Mouse (Mus musculus) lung, postnatal 0 days (tissue): ENCODE measurements at regions not wholly inside any gene's neighbourhood (a gene's known extent, or its start where the extent isn't known, plus 50 kb on each side); places are given as distances from the start of the nearest gene placed in this dataset.

Experiments used
- ATAC-seq: fragments of 200-750 bp; cut with Nextera tagmentation; 2 replicates; pipeline ENCODE4 v1.8.0; 2017; ENCODE audit warnings: moderate library complexity
- DNase-seq: peaks from one replicate; pipeline ENCODE4 v3.0.0-alpha.2; 2016; ENCODE audit warnings: low spot score
- H3K27ac ChIP-seq: fragments of 300-500 bp; sonication (generic); 2 replicates; pipeline ENCODE4 v1.5.1; 2014; ENCODE audit warnings: antibody characterized with exemption, mild to moderate bottlenecking, low read length, mixed read lengths
- H3K27me3 ChIP-seq: fragments of 300-500 bp; sonication (generic); replicated peaks from 2 replicates; pipeline ENCODE4 v1.6.1; 2014; ENCODE audit warnings: low read length, mixed read lengths; ENCODE audit not compliant: insufficient read depth
- H3K36me3 ChIP-seq: fragments of 300-500 bp; sonication (generic); 2 replicates; pipeline ENCODE4 v1.6.1; 2014; ENCODE audit warnings: low read length, mixed read lengths; ENCODE audit not compliant: insufficient read depth
- H3K4me1 ChIP-seq: fragments of 300-500 bp; sonication (generic); 2 replicates; pipeline ENCODE4 v1.6.1; 2014; ENCODE audit warnings: antibody characterized with exemption, low read depth, low read length, mixed read lengths; ENCODE audit not compliant: insufficient read depth
- H3K4me2 ChIP-seq: fragments of 300-500 bp; sonication (generic); replicated peaks from 2 replicates; pipeline ENCODE4 v1.6.1; 2014; ENCODE audit warnings: low read depth, mild to moderate bottlenecking, low read length, moderate library complexity, mixed read lengths
- H3K4me3 ChIP-seq: fragments of 300-500 bp; sonication (generic); 2 replicates; pipeline ENCODE4 v1.5.1; 2014; ENCODE audit warnings: low read depth, low read length
- H3K9ac ChIP-seq: fragments of 300-500 bp; sonication (generic); replicated peaks from 2 replicates; pipeline ENCODE4 v1.6.1; 2014; ENCODE audit warnings: low read depth, mild to moderate bottlenecking
- H3K9me3 ChIP-seq: fragments of 300-500 bp; sonication (generic); 2 replicates; pipeline ENCODE4 v1.6.1; 2016; ENCODE audit warnings: low read length, mixed read lengths
- CTCF ChIP-seq: IDR thresholded peaks from 2 replicates; pipeline ENCODE4 v1.5.1; 2016; ENCODE audit warnings: antibody characterized with exemption, mild to moderate bottlenecking
- EP300 ChIP-seq: IDR thresholded peaks from 2 replicates; pipeline ENCODE4 v1.6.1; 2016; ENCODE audit warnings: antibody characterized with exemption, mild to moderate bottlenecking, control low read depth
- WGBS: fragments of 180-500 bp; shearing (Covaris S2); extraction: QIAGEN DNeasy Blood & Tissue Kit; methylation state at CpG from one replicate; pipeline ENCODE4 v1.1.7; 2014; 5-methylcytosine and 5-hydroxymethylcytosine counted together

DNA sequence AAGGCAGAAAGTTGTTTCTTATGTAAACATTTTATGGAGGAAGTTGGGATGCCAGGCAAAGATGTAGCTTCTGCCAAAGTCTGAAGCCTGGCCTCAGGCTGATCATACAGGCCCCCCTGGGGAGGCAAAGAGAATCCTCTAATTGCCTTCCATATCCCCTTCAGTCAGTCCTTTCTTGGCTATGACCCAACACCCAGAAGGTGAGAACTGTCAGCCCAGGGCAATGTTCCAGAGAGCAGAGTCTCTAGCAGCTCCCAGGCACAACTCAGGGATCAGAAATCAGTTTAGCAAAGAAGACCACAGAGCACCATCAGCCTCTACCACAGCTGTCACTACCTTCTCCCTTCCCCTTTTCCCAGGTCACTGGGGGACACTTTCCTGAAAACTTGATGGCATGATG, 410.9 kb upstream of the Vstm2b start:
- Histone ChIP-seq H3K4me2 (no peak overlapping the region), H3K36me3 (no peaks in the 10 kb centered on the region), H3K27ac (no peak overlapping the region), H3K4me1 (no peaks in the 10 kb centered on the region), H3K4me3 (no peak overlapping the region), H3K27me3 (no peaks in the 10 kb centered on the region), H3K9me3 (no peaks in the 10 kb centered on the region), H3K9ac (no peak overlapping the region)
- no peak for ATAC-seq
- TF ChIP-seq CTCF (no peak), EP300 (no peak)
- DNase-seq: no peak

- no peak for DNase-seq
- Histone ChIP-seq H3K9me3 (no peaks in the 10 kb centered on the region), H3K4me1 (no peaks in the 10 kb centered on the region), H3K27ac (no peak overlapping the region), H3K27me3 (no peaks in the 10 kb centered on the region), H3K4me2 (no peak overlapping the region), H3K9ac (no peak overlapping the region), H3K4me3 (no peak overlapping the region), H3K36me3 (no peaks in the 10 kb centered on the region)
- ATAC-seq: no peak
- WGBS: 66% methylated on average over 7 of the region's 7 CpGs
- TF ChIP-seq CTCF (no peak), EP300 (no peak)
Measured at GRCm38 (mm10) chr7:40522703-40523267, 375.3 kb upstream of the Vstm2b start.

DNA sequence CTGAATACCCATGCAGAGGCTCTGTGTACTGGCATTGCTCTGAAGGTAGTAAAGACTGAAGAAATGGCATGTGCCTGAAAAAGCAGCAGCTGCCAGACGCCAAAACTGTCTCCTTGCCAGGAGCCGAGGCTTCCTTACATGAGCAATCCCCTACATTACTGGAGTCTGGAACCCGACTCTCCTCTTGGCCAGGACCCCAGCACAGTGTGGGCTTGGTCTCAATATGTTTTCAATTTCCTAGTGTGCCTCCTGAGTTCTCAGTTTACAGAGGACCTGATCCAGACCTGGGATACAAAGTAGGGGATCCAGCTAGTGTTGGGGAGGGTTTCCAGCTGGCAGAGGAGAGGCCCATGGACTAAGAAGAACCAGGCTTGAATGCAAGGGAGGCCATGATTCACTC, 361.5 kb upstream of the Vstm2b start:
- Histone ChIP-seq H3K4me1 (no peaks in the 10 kb centered on the region), H3K36me3 (no peaks in the 10 kb centered on the region), H3K27me3 (no peaks in the 10 kb centered on the region), H3K9me3 (0 out of 2 replicates have a peak, but pooled peaks cover 2% of the 10 kb centered on the region), H3K4me3 (no peak overlapping the region), H3K9ac (no peak overlapping the region), H3K4me2 (no peak overlapping the region), H3K27ac (no peak overlapping the region)
- TF ChIP-seq CTCF (no peak), EP300 (no peak)
- 59% methylated on average over 3 of the region's 3 CpGs for WGBS
- no peak for DNase-seq
- no peak for ATAC-seq

DNA sequence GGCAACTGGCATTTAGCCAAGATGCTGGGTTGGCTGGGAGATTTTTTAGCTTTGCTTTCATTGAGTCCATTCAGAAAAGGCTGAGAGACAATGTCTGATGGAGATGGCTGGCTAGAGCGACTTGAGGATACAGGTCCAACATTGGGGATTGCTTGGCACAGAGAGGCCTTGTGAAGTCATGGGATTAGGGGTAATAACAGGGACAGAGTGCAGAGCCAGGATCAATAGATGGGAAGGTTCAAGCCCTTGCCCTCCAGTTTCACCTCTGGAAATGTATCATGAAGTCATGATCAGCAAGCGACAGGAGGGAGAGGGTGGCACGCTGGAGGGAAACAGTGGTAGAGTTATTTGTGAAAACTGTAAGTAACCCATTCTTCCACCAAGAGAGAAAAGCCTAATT, 360.5 kb upstream of the Vstm2b start:
- no peak overlapping the region for H3K9ac ChIP-seq
- no peak overlapping the region for H3K4me3 ChIP-seq
- H3K9me3 ChIP-seq: 0 out of 2 replicates have a peak, but pooled peaks cover 2% of the 10 kb centered on the region
- 80% methylated on average over 3 of the region's 3 CpGs for whole genome bisulfite sequencing
- no peak for DNase-seq
- ATAC-seq: no peak
- H3K27ac ChIP-seq: no peak overlapping the region
- TF ChIP-seq CTCF: no peak
- TF ChIP-seq EP300: no peak
- H3K4me2 ChIP-seq: no peak overlapping the region
- H3K4me1 ChIP-seq: no peaks in the 10 kb centered on the region
- H3K36me3 ChIP-seq: no peaks in the 10 kb centered on the region
- no peaks in the 10 kb centered on the region for H3K27me3 ChIP-seq

DNA sequence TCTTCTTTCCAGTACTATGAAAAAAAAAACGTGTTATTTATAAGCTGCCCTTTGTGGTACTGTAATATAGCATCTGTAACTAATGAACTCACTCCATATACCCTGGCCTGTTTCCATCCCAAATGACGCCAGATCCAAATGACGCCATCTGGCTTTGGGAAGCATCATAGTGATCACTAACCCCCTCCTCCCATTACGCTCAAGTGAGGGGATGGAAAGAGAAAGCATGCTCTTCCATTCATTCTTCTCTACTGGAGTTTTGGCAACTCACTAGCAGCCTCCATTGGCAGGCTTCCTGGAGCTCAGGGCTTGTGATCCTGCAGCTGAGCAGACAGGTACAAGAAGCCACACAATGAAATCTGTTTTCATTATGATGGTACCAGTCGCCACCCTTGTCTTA, 358.3 kb upstream of the Vstm2b start:
- no peak overlapping the region for H3K4me3 ChIP-seq
- H3K36me3 ChIP-seq: no peaks in the 10 kb centered on the region
- ATAC-seq (no peak), DNase-seq (no peak)
- 61% methylated on average over 5 of the region's 5 CpGs for WGBS
- H3K27me3 ChIP-seq: no peaks in the 10 kb centered on the region
- H3K9me3 ChIP-seq: 0 out of 2 replicates have a peak, but pooled peaks cover 2% of the 10 kb centered on the region
- H3K9ac ChIP-seq: no peak overlapping the region
- no peak overlapping the region for H3K27ac ChIP-seq
- no peak overlapping the region for H3K4me2 ChIP-seq
- TF ChIP-seq EP300 (no peak), CTCF (no peak)
- H3K4me1 ChIP-seq: no peaks in the 10 kb centered on the region

DNA sequence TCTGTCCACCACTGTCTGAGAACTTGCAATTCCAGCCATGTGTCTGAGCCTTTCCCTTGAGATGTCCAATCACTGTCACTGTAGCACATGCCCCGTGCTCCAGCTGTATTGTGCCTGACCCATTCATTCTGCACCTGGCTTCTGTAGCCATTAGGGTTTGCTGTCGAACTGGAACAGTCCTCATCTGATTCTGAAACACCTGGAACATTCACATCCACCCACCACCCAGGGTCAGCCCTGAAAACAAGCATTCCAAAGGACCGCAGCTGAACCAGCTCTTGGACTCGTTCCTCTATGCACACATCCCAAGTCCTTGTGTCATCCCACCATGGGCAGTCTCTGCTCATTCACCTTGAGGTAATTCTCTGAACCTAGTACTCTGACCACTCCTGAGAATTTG, 356.8 kb upstream of the Vstm2b start:
- Histone ChIP-seq H3K4me1 (no peaks in the 10 kb centered on the region), H3K9me3 (0 out of 2 replicates have a peak, but pooled peaks cover 2% of the 10 kb centered on the region), H3K27me3 (no peaks in the 10 kb centered on the region), H3K9ac (no peak overlapping the region), H3K4me2 (no peak overlapping the region), H3K36me3 (no peaks in the 10 kb centered on the region), H3K4me3 (no peak overlapping the region), H3K27ac (no peak overlapping the region)
- TF ChIP-seq EP300: no peak
- TF ChIP-seq CTCF: no peak
- 64% methylated on average over 4 of the region's 4 CpGs for WGBS
- no peak for DNase-seq
- ATAC-seq: no peak
